ENCODE assay signal across 18 mouse cellular contexts in the genomic region with DNA sequence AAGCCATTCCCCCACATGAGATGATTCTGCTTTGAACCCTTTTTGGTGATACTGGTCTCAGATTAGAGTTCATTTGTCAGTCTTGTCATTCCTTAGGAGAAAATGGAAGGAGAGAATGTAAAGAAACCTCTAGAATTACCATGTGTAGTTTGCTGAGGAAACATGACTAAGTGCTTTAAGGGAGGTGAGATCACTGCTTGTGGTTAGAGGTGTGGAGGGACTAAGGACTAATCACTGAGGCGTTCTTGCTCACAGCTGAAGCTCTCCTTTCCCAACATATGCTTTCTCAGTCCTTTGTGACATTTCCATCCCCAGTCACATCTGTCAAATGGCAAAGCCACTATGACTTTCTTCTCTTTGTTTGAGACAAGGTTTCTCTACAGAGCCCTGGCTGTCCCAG.
"Had no signal": no experiment of that assay in that cellular context is flagged by ENCODE, and none has a peak within 500 bp of the region (broad histone marks: within the 10 kb centered on the region; RNA-seq: fewer than 3 reads in every experiment).

No protein-coding gene starts in this region.

- DNase-seq: lung, adult 18-20 months; lung, embryonic 14.5 days; lung, postnatal 10 days; lung, postnatal 4 days; midbrain, embryonic 14.5 days; retina, postnatal 1 day; right cerebral cortex, adult 18-20 months; right cerebral cortex, postnatal 25 days; right cerebral cortex, postnatal 4 days; spleen, adult 18-20 months; thymus, adult 18-20 months; thymus, postnatal 14 days; thymus, postnatal 36 days had no signal

- ATAC-seq: midbrain, embryonic 16.5 days had no signal

- H3K9me3 ChIP-seq: midbrain, embryonic 12.5 days; neural tube, embryonic 13.5 days; neural tube, embryonic 15.5 days had no signal

- H3K36me3 ChIP-seq: midbrain, embryonic 12.5 days; neural tube, embryonic 13.5 days; neural tube, embryonic 15.5 days had no signal

- H3K27me3 ChIP-seq: midbrain, embryonic 12.5 days; neural tube, embryonic 13.5 days; neural tube, embryonic 15.5 days had no signal

- H3K4me1 ChIP-seq: midbrain, embryonic 12.5 days; neural tube, embryonic 13.5 days; neural tube, embryonic 15.5 days had no signal

- H3K27ac ChIP-seq: midbrain, embryonic 12.5 days; neural tube, embryonic 13.5 days; neural tube, embryonic 15.5 days had no signal

- H3K9ac ChIP-seq: lung, embryonic 14.5 days; midbrain, embryonic 12.5 days; neural tube, embryonic 13.5 days; neural tube, embryonic 15.5 days had no signal

- H3K4me3 ChIP-seq: midbrain, embryonic 12.5 days; myocyte; neural tube, embryonic 13.5 days; neural tube, embryonic 15.5 days had no signal

- H3K4me2 ChIP-seq: lung, embryonic 14.5 days; midbrain, embryonic 12.5 days; neural tube, embryonic 13.5 days; neural tube, embryonic 15.5 days had no signal
